Mouse (Mus musculus): ENCODE data around the gene Gpr152. TPM values are rescaled to one million over a fixed set of nuclear protein-coding genes. Genes with fewer than 3 reads are reported as not detected.
"Not testable (repeated sequence)": the region's sequence is repeated elsewhere in the genome, so short reads cannot be mapped to it uniquely, and the experiment has no call there.

The Gpr152 gene
- polyA plus RNA-seq, 1 experiment, result 0.01 TPM

GRCm38 (mm10) chr19:4124432-4124831 lies 15.2 kb upstream of the Gpr152 start:
- Histone ChIP-seq H3K27me3 (ENCODE audit: control insufficient read depth) (no peaks in the 10 kb centered on the region), H3K9me3 (ENCODE audit: control insufficient read depth, low read length) (peaks cover 6% of the 10 kb centered on the region), H3K36me3 (ENCODE audit: control insufficient read depth) (peaks cover 34% of the 10 kb centered on the region), H3K4me3 (replicated peaks) (no peak overlapping the region), H3K4me1 (ENCODE audit: control insufficient read depth) (peaks cover 89% of the 10 kb centered on the region)
- TF ChIP-seq GATA1 (IDR thresholded peaks at IDR 0.05; ENCODE audit: low read length) (no peak), TAL1 (IDR thresholded peaks at IDR 0.05; ENCODE audit: low read length) (no peak)

GRCm38 (mm10) chr19:4125268-4125667 lies 14.3 kb upstream of the Gpr152 start:
- H3K27me3 ChIP-seq (ENCODE audit: control insufficient read depth); H3K9me3 ChIP-seq (ENCODE audit: control insufficient read depth, low read length): not testable (repeated sequence)
- Histone ChIP-seq H3K4me1 (ENCODE audit: control insufficient read depth) (peaks cover 89% of the 10 kb centered on the region), H3K4me3 (replicated peaks) (peak overlapping the region; percentile 86), H3K36me3 (ENCODE audit: control insufficient read depth) (peaks cover 39% of the 10 kb centered on the region)

DNA sequence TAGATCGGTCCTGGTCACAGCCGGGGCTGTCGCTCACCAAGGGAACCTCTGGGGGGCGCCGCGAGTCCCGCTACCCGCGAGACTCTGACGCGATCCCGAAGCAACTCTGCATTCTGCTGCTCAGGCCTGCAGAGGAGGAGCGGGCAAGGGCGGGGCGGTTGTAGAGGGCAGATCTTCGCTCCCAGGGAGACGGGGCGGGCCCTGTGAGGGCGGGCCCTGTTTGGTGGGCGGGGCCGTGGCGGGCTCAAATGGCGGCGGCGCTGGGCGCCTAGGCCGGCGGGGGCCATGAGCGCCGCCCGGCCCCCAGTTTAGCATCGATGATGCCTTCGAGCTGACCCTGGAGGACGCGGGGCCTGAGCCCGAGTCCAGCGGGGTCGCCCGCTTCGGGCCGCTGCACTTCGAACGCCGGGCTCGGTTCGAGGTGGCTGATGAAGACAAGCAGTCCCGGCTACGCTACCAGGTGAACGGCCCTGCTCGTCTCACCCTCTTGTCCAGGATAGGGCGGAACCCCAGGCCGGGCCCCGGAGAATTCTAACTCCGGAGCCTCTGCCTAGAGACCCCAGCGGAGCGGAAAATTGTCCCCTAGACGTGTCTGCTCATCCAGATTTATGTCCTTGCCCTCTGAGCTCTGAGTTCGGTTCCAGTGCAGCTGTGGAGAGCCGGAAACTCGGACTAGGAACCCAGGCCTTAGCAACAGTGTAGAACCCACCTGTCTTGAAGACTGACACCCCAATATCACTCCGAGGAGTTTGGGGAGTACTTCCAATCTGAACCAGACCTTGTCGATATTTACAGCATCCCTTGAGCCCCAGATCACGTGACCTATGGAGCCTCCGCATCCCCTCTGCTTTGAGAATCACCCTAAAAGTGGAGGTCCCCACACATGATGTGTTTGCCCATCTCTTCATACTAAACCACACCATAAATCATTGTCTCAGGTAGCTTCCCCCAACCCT lies 13.6 kb upstream of the Gpr152 start, which contains the start of gene Aip:
Gene Aip, minus strand, starts transcription at position 118 of the 956 bp plus-strand sequence.
- Histone ChIP-seq H3K36me3 (ENCODE audit: control insufficient read depth) (peaks cover 44% of the 10 kb centered on the region), H3K9me3 (ENCODE audit: control insufficient read depth, low read length) (peaks cover 4% of the 10 kb centered on the region), H3K27me3 (ENCODE audit: control insufficient read depth) (no peaks in the 10 kb centered on the region), H3K4me3 (replicated peaks) (peak within 1 kb of the TSS; percentile 86), H3K4me1 (ENCODE audit: control insufficient read depth) (peaks cover 89% of the 10 kb centered on the region)
- TF ChIP-seq TAL1 (IDR thresholded peaks at IDR 0.05; ENCODE audit: low read length) (no peak), GATA1 (IDR thresholded peaks at IDR 0.05; ENCODE audit: low read length) (no peak)

GRCm38 (mm10) chr19:4126759-4127495 lies 12.7 kb upstream of the Gpr152 start:
- no peaks in the 10 kb centered on the region for H3K27me3 ChIP-seq (ENCODE audit: control insufficient read depth)
- TF ChIP-seq TAL1 (IDR thresholded peaks at IDR 0.05; ENCODE audit: low read length) (no peak), GATA1 (IDR thresholded peaks at IDR 0.05; ENCODE audit: low read length) (no peak)
- H3K4me1 ChIP-seq (ENCODE audit: control insufficient read depth), result peaks cover 89% of the 10 kb centered on the region
- H3K9me3 ChIP-seq (ENCODE audit: control insufficient read depth, low read length), result peaks cover 2% of the 10 kb centered on the region
- H3K4me3 ChIP-seq (replicated peaks), result peak overlapping the region; percentile 86
- peaks cover 53% of the 10 kb centered on the region for H3K36me3 ChIP-seq (ENCODE audit: control insufficient read depth)

DNA sequence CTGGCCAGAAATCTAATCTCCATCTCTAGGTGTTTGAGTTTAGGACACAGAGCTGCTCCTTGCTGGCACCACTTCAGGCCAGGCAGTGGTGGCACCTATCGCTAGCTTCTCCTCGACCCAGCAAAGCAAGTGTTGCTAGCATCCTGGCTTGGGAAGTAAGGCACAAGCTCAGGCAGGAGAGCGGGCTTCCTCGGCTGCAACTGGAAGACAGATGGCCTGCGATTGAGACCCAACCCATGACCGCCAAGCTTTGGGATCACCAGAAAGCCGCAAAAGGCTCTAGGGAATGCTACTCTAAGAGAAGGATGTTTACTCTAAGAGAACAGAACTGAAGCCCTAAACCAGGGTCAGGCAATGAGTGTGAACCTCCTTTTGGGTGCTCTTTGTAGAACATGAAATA lies 10.1 kb upstream of the Gpr152 start:
- Histone ChIP-seq H3K4me3 (replicated peaks) (peak overlapping the region; percentile 84), H3K4me1 (ENCODE audit: control insufficient read depth) (peaks cover 81% of the 10 kb centered on the region)

DNA sequence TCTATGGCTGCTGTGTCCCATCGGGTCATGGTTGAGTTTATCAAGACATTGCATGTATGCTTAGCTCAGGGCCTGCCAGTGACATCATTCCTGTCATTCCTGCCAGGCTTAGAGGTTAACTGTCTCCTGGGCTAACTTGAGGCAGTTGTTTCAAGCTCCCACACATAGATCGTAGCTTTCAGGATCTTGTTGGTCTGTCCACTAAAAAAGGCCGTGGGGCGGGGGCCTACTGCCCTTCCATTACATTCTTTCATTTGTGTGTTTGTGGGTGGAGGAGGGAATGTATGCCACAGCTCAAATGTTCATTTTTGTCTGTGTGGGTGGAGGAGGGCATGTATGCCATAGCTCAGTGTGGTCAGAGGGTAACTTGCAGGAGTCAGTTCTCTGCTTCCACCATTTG lies 9.5 kb upstream of the Gpr152 start:
- Histone ChIP-seq H3K4me1 (ENCODE audit: control insufficient read depth) (peaks cover 80% of the 10 kb centered on the region), H3K27me3 (ENCODE audit: control insufficient read depth) (no peaks in the 10 kb centered on the region), H3K4me3 (replicated peaks) (peak overlapping the region; percentile 84), H3K9me3 (ENCODE audit: control insufficient read depth, low read length) (peaks cover 2% of the 10 kb centered on the region), H3K36me3 (ENCODE audit: control insufficient read depth) (peaks cover 77% of the 10 kb centered on the region)
- no peak for TF ChIP-seq TAL1 (IDR thresholded peaks at IDR 0.05; ENCODE audit: low read length)
- no peak for TF ChIP-seq GATA1 (IDR thresholded peaks at IDR 0.05; ENCODE audit: low read length)

More for the DNA sequence above, 10.1 kb upstream of the Gpr152 start:
- peaks cover 74% of the 10 kb centered on the region for H3K36me3 ChIP-seq (ENCODE audit: control insufficient read depth)
- no peaks in the 10 kb centered on the region for H3K27me3 ChIP-seq (ENCODE audit: control insufficient read depth)
- H3K9me3 ChIP-seq (ENCODE audit: control insufficient read depth, low read length), result peaks cover 2% of the 10 kb centered on the region
- TF ChIP-seq GATA1 (IDR thresholded peaks at IDR 0.05; ENCODE audit: low read length), result no peak
- TF ChIP-seq TAL1 (IDR thresholded peaks at IDR 0.05; ENCODE audit: low read length), result no peak

- H3K4me1 ChIP-seq (ENCODE audit: control insufficient read depth), result peaks cover 85% of the 10 kb centered on the region
- no peak for TF ChIP-seq TAL1 (IDR thresholded peaks at IDR 0.05; ENCODE audit: low read length)
- no peak for TF ChIP-seq GATA1 (IDR thresholded peaks at IDR 0.05; ENCODE audit: low read length)
- H3K27me3 ChIP-seq (ENCODE audit: control insufficient read depth), result no peaks in the 10 kb centered on the region
- H3K36me3 ChIP-seq (ENCODE audit: control insufficient read depth), result peaks cover 78% of the 10 kb centered on the region
- H3K4me3 ChIP-seq (replicated peaks), result peak overlapping the region; percentile 84
- H3K9me3 ChIP-seq (ENCODE audit: control insufficient read depth, low read length), result peaks cover 2% of the 10 kb centered on the region
These were observed 8.5 kb upstream of the Gpr152 start for GRCm38 (mm10) chr19:4131075-4131474.

DNA sequence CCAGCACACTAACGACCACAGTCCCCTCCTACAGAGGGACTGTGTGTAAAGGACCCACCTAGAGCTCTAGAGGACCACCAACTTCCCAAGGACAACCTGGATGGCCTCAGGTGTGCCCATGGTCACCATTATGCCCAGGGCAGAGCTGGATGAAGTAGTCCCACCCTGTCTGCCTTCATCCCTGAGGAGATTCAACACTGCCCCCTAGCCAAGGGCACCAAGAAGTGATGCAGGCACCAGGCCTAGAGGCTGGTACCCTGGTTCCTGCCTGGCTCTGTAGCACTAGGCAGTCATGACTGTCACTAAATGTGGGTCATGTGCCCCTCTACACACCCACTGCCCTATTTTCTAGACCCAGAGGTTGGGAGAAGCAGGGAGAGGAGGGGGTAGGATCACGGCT lies 7.8 kb upstream of the Gpr152 start:
- Histone ChIP-seq H3K27me3 (ENCODE audit: control insufficient read depth) (peaks cover 2% of the 10 kb centered on the region; the same call in 1 of the 2 replicates), H3K4me3 (replicated peaks) (peak overlapping the region; percentile 84), H3K4me1 (ENCODE audit: control insufficient read depth) (peaks cover 83% of the 10 kb centered on the region), H3K9me3 (ENCODE audit: control insufficient read depth, low read length) (peaks cover 2% of the 10 kb centered on the region), H3K36me3 (ENCODE audit: control insufficient read depth) (peaks cover 76% of the 10 kb centered on the region)
- TF ChIP-seq GATA1 (IDR thresholded peaks at IDR 0.05; ENCODE audit: low read length), result no peak
- no peak for TF ChIP-seq TAL1 (IDR thresholded peaks at IDR 0.05; ENCODE audit: low read length)

GRCm38 (mm10) chr19:4134354-4134753 lies 5.2 kb upstream of the Gpr152 start:
- H3K36me3 ChIP-seq (ENCODE audit: control insufficient read depth), result peaks cover 50% of the 10 kb centered on the region
- H3K4me1 ChIP-seq (ENCODE audit: control insufficient read depth), result peaks cover 67% of the 10 kb centered on the region
- peaks cover 13% of the 10 kb centered on the region for H3K27me3 ChIP-seq (ENCODE audit: control insufficient read depth)
- TF ChIP-seq GATA1 (IDR thresholded peaks at IDR 0.05; ENCODE audit: low read length) (no peak), TAL1 (IDR thresholded peaks at IDR 0.05; ENCODE audit: low read length) (no peak)
- H3K9me3 ChIP-seq (ENCODE audit: control insufficient read depth, low read length), result no peaks in the 10 kb centered on the region
- H3K4me3 ChIP-seq (replicated peaks), result no peak overlapping the region

- H3K9me3 ChIP-seq (ENCODE audit: control insufficient read depth, low read length); H3K4me3 ChIP-seq (replicated peaks): not testable (repeated sequence)
- Histone ChIP-seq H3K27me3 (ENCODE audit: control insufficient read depth) (peaks cover 22% of the 10 kb centered on the region), H3K4me1 (ENCODE audit: control insufficient read depth) (peaks cover 56% of the 10 kb centered on the region), H3K36me3 (ENCODE audit: control insufficient read depth) (peaks cover 40% of the 10 kb centered on the region)
These were observed 4.2 kb upstream of the Gpr152 start for GRCm38 (mm10) chr19:4135229-4135962.

GRCm38 (mm10) chr19:4135963-4136345 lies 3.6 kb upstream of the Gpr152 start:
- Histone ChIP-seq H3K27me3 (ENCODE audit: control insufficient read depth) (peaks cover 24% of the 10 kb centered on the region), H3K36me3 (ENCODE audit: control insufficient read depth) (peaks cover 35% of the 10 kb centered on the region), H3K4me3 (replicated peaks) (peak overlapping the region; percentile 36), H3K4me1 (ENCODE audit: control insufficient read depth) (peaks cover 51% of the 10 kb centered on the region)
- not testable (repeated sequence) for H3K9me3 ChIP-seq (ENCODE audit: control insufficient read depth, low read length)
